Comparison of ENCODE assay signal across 16 mouse cellular contexts in genomic region chr2:57917721-57918120, GRCm38 (mm10).
"Had no signal": no experiment of that assay in that cellular context is flagged by ENCODE, and none has a peak within 500 bp of the region (broad histone marks: within the 10 kb centered on the region; RNA-seq: fewer than 3 reads in every experiment).

No protein-coding gene starts in this region.

- DNase-seq: heart, postnatal 10 days; heart, postnatal 14 days; heart, postnatal 36 days; heart, postnatal 4 days; kidney, adult 11 months; kidney, adult 18-20 months; kidney, adult 2 months; kidney, adult 8-10 months; kidney, adult 9 months; kidney, postnatal 10 days; kidney, postnatal 14 days; kidney, postnatal 25 days; kidney, postnatal 36 days; kidney, postnatal 4 days; layer of hippocampus, adult 9-11 months; layer of hippocampus, postnatal 36 days had no signal
